Mouse (Mus musculus) heart, postnatal 0 days (tissue): ENCODE data around the gene Frem1.

Experiments used
- CTCF ChIP-seq: IDR thresholded peaks from 2 replicates; pipeline ENCODE4 v1.5.1; 2016; ENCODE audit warnings: antibody characterized with exemption, control low read depth, low read depth
- EP300 ChIP-seq: IDR thresholded peaks from 2 replicates; pipeline ENCODE4 v1.6.1; 2016; ENCODE audit warnings: antibody characterized with exemption, low read depth

- no peak for TF ChIP-seq CTCF
- no peak for TF ChIP-seq EP300
Observed at GRCm38 (mm10) chr4:83064191-83064590, 12.1 kb upstream of the Frem1 start.
